Mouse (Mus musculus): ENCODE data around the gene Npc2. TPM values are rescaled to one million over a fixed set of nuclear protein-coding genes. Genes with fewer than 3 reads are reported as not detected.

Npc2 gene
- polyA plus RNA-seq, 1 experiment from 2014 or later: 56.6 TPM

Other genes starting within 250 kb of the Npc2 start
- gene Vsx2, start 203.4 kb downstream of the Npc2 start, polyA plus RNA-seq (2014; fragmentation: Nextera tagmentation; extraction: Ambion mirVana): not detected in 2 replicates
- 8.5 and 9.7 TPM in 2 replicates for gene Abcd4, start 155.7 kb downstream of the Npc2 start, polyA plus RNA-seq (2014; fragmentation: Nextera tagmentation; extraction: Ambion mirVana)
- gene Vrtn, start 132.1 kb downstream of the Npc2 start, polyA plus RNA-seq (2014; fragmentation: Nextera tagmentation; extraction: Ambion mirVana): not detected in 2 replicates
- not detected in 2 replicates for gene Syndig1l, start 74.3 kb downstream of the Npc2 start, polyA plus RNA-seq (2014; fragmentation: Nextera tagmentation; extraction: Ambion mirVana)
- gene Isca2, start 99 bp upstream of the Npc2 start, polyA plus RNA-seq (2014; fragmentation: Nextera tagmentation; extraction: Ambion mirVana): 164 and 167 TPM in 2 replicates
- 2.9 and 3.0 TPM in 2 replicates for gene Ltbp2, start 103.4 kb upstream of the Npc2 start, polyA plus RNA-seq (2014; fragmentation: Nextera tagmentation; extraction: Ambion mirVana)
- 88.8 and 91.9 TPM in 2 replicates for gene Fcf1, start 197.7 kb upstream of the Npc2 start, polyA plus RNA-seq (2014; fragmentation: Nextera tagmentation; extraction: Ambion mirVana)
- 13.2 and 13.7 TPM in 2 replicates for gene Arel1, start 197.7 kb upstream of the Npc2 start, polyA plus RNA-seq (2014; fragmentation: Nextera tagmentation; extraction: Ambion mirVana)
- 25.7 and 27.1 TPM in 2 replicates for gene Ylpm1, start 223.2 kb upstream of the Npc2 start, polyA plus RNA-seq (2014; fragmentation: Nextera tagmentation; extraction: Ambion mirVana)